Mouse (Mus musculus): ENCODE measurements around the gene Exoc7.

- TF ChIP-seq POLR2A (IDR thresholded peaks at IDR 0.05; ENCODE audit: insufficient read depth, low read depth, low read length) (no peak), CTCF (IDR thresholded peaks at IDR 0.05; ENCODE audit: insufficient read depth, low read depth, low read length) (no peak)
These were observed 20.1 kb upstream of the Exoc7 start for GRCm38 (mm10) chr11:116326963-116327603.

Data from olfactory bulb, adult 2 months (tissue).